Comparison of ENCODE assay signal across 7 mouse cellular contexts in the genomic region with DNA sequence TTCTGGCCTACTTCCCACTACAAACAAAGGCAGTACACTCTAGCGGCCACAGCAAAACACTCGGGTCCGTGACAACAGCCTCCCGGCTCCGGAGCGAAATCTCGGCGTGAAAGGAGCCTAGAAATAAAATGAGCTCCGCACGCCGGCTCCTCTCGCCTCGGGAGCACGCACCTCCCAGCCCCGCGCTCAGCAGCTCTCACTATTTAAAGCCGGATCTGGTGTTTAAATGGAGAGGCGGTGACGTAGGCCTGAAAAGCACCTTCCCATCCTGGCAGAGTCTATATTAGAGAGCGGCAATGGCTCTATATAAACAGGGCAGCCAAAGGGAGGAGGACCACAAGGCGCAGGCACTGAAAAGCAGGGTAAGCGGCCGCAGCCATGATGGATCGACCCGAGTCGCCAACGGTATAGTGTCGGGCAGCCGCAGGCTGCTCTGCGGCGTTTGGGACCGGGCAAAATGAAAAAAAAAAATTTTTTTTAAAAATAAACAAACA. TPM values are rescaled to one million over a fixed set of nuclear protein-coding genes. Genes with fewer than 3 reads are reported as not detected.
DNase-seq lines count a peak whose midpoint lies in the region; ATAC-seq and TF ChIP-seq lines count a peak whose summit lies in the region.

No protein-coding gene starts in this region.

- peak overlapping the region; percentile 64 for H3K4me2 ChIP-seq in intestine, postnatal 0 days (replicated peaks; ENCODE audit: low read depth)
- H3K4me2 ChIP-seq in midbrain, embryonic 12.5 days (replicated peaks): peak overlapping the region; percentile 62

- ATAC-seq in intestine, postnatal 0 days: peak; percentile 75
- ATAC-seq in midbrain, embryonic 12.5 days (ENCODE audit: low FRiP score, low read depth): peak; percentile 87

- TF ChIP-seq POLR2A in small intestine, adult 2 months (IDR thresholded peaks at IDR 0.05; ENCODE audit: low read depth, low read length): peak; percentile 99

- H3K27ac ChIP-seq in intestine, postnatal 0 days (ENCODE audit: low read depth, low read length): peak overlapping the region; percentile 97
- peak overlapping the region; percentile 100 for H3K27ac ChIP-seq in midbrain, embryonic 12.5 days (replicated peaks)
- peak overlapping the region; percentile 91 for H3K27ac ChIP-seq in small intestine, adult 2 months (ENCODE audit: insufficient read depth, low read depth, low read length)

- no peaks in the 10 kb centered on the region for H3K9me3 ChIP-seq in intestine, postnatal 0 days (ENCODE audit: control insufficient read depth)
- H3K9me3 ChIP-seq in midbrain, embryonic 12.5 days: no peaks in the 10 kb centered on the region

- peak; percentile 34; the same call in 1 of the 2 replicates for TF ChIP-seq CTCF in intestine, postnatal 0 days (IDR thresholded peaks at IDR 0.05; ENCODE audit: low read depth)
- TF ChIP-seq CTCF in small intestine, adult 2 months (IDR thresholded peaks at IDR 0.05; ENCODE audit: extremely low read depth, insufficient read length, insufficient replicate concordance, low read depth, low read length): no peak

- peak overlapping the region; percentile 95 for H3K9ac ChIP-seq in intestine, postnatal 0 days (ENCODE audit: low read depth, low read length)
- H3K9ac ChIP-seq in midbrain, embryonic 12.5 days (replicated peaks): peak overlapping the region; percentile 100

- H3K36me3 ChIP-seq in intestine, postnatal 0 days (ENCODE audit: control insufficient read depth, insufficient read depth): peaks cover 7% of the 10 kb centered on the region; the same call in 1 of the 2 replicates
- H3K36me3 ChIP-seq in midbrain, embryonic 12.5 days: peaks cover 18% of the 10 kb centered on the region
- peaks cover 14% of the 10 kb centered on the region for H3K36me3 ChIP-seq in small intestine, adult 2 months (ENCODE audit: control insufficient read depth, insufficient read depth, low read length)

- H3K4me3 ChIP-seq in intestine, postnatal 0 days (ENCODE audit: low read depth, low read length): peak overlapping the region; percentile 66
- H3K4me3 ChIP-seq in midbrain, embryonic 12.5 days: peak overlapping the region; percentile 96
- H3K4me3 ChIP-seq in small intestine, adult 2 months (ENCODE audit: low read depth, low read length): peak overlapping the region; percentile 94

- under 1% methylated on average over 32 of the region's 32 CpGs for WGBS in intestine, postnatal 0 days
- under 1% methylated on average over 32 of the region's 32 CpGs for WGBS in midbrain, embryonic 12.5 days
- WGBS in small intestine, adult 2 months: under 1% methylated on average over 32 of the region's 32 CpGs

- H3K4me1 ChIP-seq in intestine, postnatal 0 days (replicated peaks; ENCODE audit: control insufficient read depth, insufficient read depth, low read length): no peaks in the 10 kb centered on the region
- H3K4me1 ChIP-seq in midbrain, embryonic 12.5 days: peaks cover 26% of the 10 kb centered on the region
- H3K4me1 ChIP-seq in small intestine, adult 2 months (ENCODE audit: control insufficient read depth, insufficient read depth, insufficient read length, low read length): peaks cover 4% of the 10 kb centered on the region; the same call in 1 of the 2 replicates

- H3K27me3 ChIP-seq in intestine, postnatal 0 days (replicated peaks; ENCODE audit: control insufficient read depth, insufficient read depth, low read length): no peaks in the 10 kb centered on the region
- no peaks in the 10 kb centered on the region; the same call in 1 of the 2 replicates for H3K27me3 ChIP-seq in midbrain, embryonic 12.5 days
- H3K27me3 ChIP-seq in small intestine, adult 2 months (ENCODE audit: control insufficient read depth, insufficient read depth, low read length): no peaks in the 10 kb centered on the region

- intact Hi-C loops in left cerebral cortex, postnatal 4 days (cut with DNase I): no loop called here

- peak; percentile 97 for DNase-seq in adrenal gland, adult 2 months
- DNase-seq in embryo, embryonic 11.5 days (ENCODE audit: low read depth, low spot score): peak; percentile 87
- peak; percentile 86 to 92 for DNase-seq in gastrocnemius, postnatal 4 days (ENCODE audit: low spot score in 2 of 2)
- DNase-seq in left cerebral cortex, postnatal 4 days: peak; percentile 93

RNA-seq across cellular contexts. Expression of a gene that starts 2.1 kb away (rescaled TPM):
- 10 to 100 TPM; 39.3 to 44.5 TPM for total RNA-seq in adrenal gland, adult 2 months (2021)
- polyA plus RNA-seq in adrenal gland, adult 2 months (2012; rRNA removed): 11.9 and 13.4 TPM in 2 replicates
- total RNA-seq in gastrocnemius, postnatal 4 days (2021): 10 to 100 TPM; 30.4 to 31.2 TPM
- 15.3 and 18.8 TPM in 2 replicates for polyA plus RNA-seq in intestine, postnatal 0 days (2015; fragmentation: Nextera tagmentation; extraction: Ambion mirVana)
- 10 to 100 TPM; 62.1 to 64.0 TPM for total RNA-seq in left cerebral cortex, postnatal 4 days (2021)
- polyA plus RNA-seq in midbrain, embryonic 12.5 days (2016; fragmentation: Nextera tagmentation; extraction: Ambion mirVana): 80.7 and 88.4 TPM in 2 replicates
- polyA plus RNA-seq in small intestine, adult 2 months (2012; rRNA removed): 4.1 and 8.7 TPM in 2 replicates

Comparison
In these comparisons a context has a peak if more than half of its experiments do, and no peak if none do; other contexts are left out.
1. Peak in every context shown above with its lines: DNase-seq, ATAC-seq, H3K4me3 ChIP-seq and H3K27ac ChIP-seq.